Mouse (Mus musculus) forebrain, embryonic 15.5 days (tissue): Measurements from ENCODE around the gene Tmem54. TPM values are rescaled to one million over a fixed set of nuclear protein-coding genes. Genes with fewer than 3 reads are reported as not detected.

Source experiments
- ATAC-seq: fragments of 200-750 bp; cut with Nextera tagmentation; replicated peaks from 2 replicates; pipeline ENCODE4 v1.8.0; 2017; ENCODE audit warnings: mild to moderate bottlenecking, moderate TSS enrichment, moderate library complexity
- H3K27ac ChIP-seq: fragments of 300-500 bp; sonication (generic); replicated peaks from 2 replicates; pipeline ENCODE4 v1.5.1; 2015; ENCODE audit warnings: mild to moderate bottlenecking, inconsistent platforms
- H3K27me3 ChIP-seq: fragments of 300-500 bp; sonication (generic); 2 replicates; pipeline ENCODE4 v1.6.1; 2015; ENCODE audit warnings: inconsistent platforms
- H3K36me3 ChIP-seq: fragments of 300-500 bp; sonication (generic); 2 replicates; pipeline ENCODE4 v1.6.1; 2015; ENCODE audit warnings: mild to moderate bottlenecking, inconsistent platforms
- H3K4me1 ChIP-seq: fragments of 300-500 bp; sonication (generic); 2 replicates; pipeline ENCODE4 v1.6.1; 2015; ENCODE audit warnings: inconsistent platforms
- H3K4me2 ChIP-seq: fragments of 300-500 bp; sonication (generic); replicated peaks from 2 replicates; pipeline ENCODE4 v1.6.1; 2015; ENCODE audit warnings: mild to moderate bottlenecking, inconsistent platforms
- H3K4me3 ChIP-seq: fragments of 300-500 bp; sonication (generic); 2 replicates; pipeline ENCODE4 v1.5.1; 2015; ENCODE audit warnings: mild to moderate bottlenecking, inconsistent platforms
- H3K9ac ChIP-seq: fragments of 300-500 bp; sonication (generic); replicated peaks from 2 replicates; pipeline ENCODE4 v1.6.1; 2015; ENCODE audit warnings: mild to moderate bottlenecking, inconsistent platforms
- H3K9me3 ChIP-seq: fragments of 300-500 bp; sonication (generic); 2 replicates; pipeline ENCODE4 v1.6.1; 2016; ENCODE audit warnings: inconsistent platforms
- WGBS: fragments of 180-500 bp; shearing (Covaris S2); methylation state at CpG from one replicate; pipeline ENCODE4 v1.1.7; 2015; ENCODE audit warnings: mixed read lengths; 5-methylcytosine and 5-hydroxymethylcytosine counted together
- polyA plus RNA-seq: library from polyadenylated mRNA; unstranded; fragments of >200 nt; fragmentation: Nextera tagmentation; extraction: Ambion mirVana; gene quantifications from 2 replicates; pipeline ENCODE4 v1.2.1, GENCODE M21; 2015

The Tmem54 gene
- polyA plus RNA-seq, 1 experiment from 2014 or later: not detected

GRCm38 (mm10) chr4:129136189-129136578, 30.8 kb downstream of the Tmem54 start:
- ATAC-seq: 0 out of 2 replicates have a peak, but pooled peaks have one; percentile 47
- H3K4me3 ChIP-seq: peak overlapping the region; percentile 54
- WGBS: 29% methylated on average over 9 of the region's 9 CpGs
- H3K27me3 ChIP-seq: peaks cover 22% of the 10 kb centered on the region
- H3K4me1 ChIP-seq: peaks cover 16% of the 10 kb centered on the region
- peak overlapping the region; percentile 92 for H3K4me2 ChIP-seq
- H3K36me3 ChIP-seq: no peaks in the 10 kb centered on the region
- H3K9ac ChIP-seq: peak overlapping the region; percentile 67; the same call in 1 of the 2 replicates
- no peaks in the 10 kb centered on the region for H3K9me3 ChIP-seq
- no peak overlapping the region for H3K27ac ChIP-seq

- H3K4me3 ChIP-seq: peak within 1 kb of the TSS; percentile 54
- H3K4me1 ChIP-seq: peaks cover 19% of the 10 kb centered on the region
- peak within 1 kb of the TSS; percentile 67 for H3K9ac ChIP-seq
- 2% methylated on average over 30 of the region's 80 CpGs for WGBS
- peak within 1 kb of the TSS; percentile 92 for H3K4me2 ChIP-seq
- no peaks in the 10 kb centered on the region for H3K9me3 ChIP-seq
- ATAC-seq: 0 out of 2 replicates have a peak, but pooled peaks have one; percentile 7
- no peak within 1 kb of the TSS for H3K27ac ChIP-seq
- H3K36me3 ChIP-seq: no peaks in the 10 kb centered on the region
- peaks cover 22% of the 10 kb centered on the region for H3K27me3 ChIP-seq
These were observed 31.4 kb downstream of the Tmem54 start, which contains the start of gene Fndc5 for GRCm38 (mm10) chr4:129136579-129137391. Gene Fndc5 (plus strand): TSS chr4:129136999.

GRCm38 (mm10) chr4:129137392-129138321, 32.3 kb downstream of the Tmem54 start:
- peaks cover 24% of the 10 kb centered on the region for H3K4me1 ChIP-seq
- peaks cover 21% of the 10 kb centered on the region for H3K27me3 ChIP-seq
- H3K36me3 ChIP-seq: no peaks in the 10 kb centered on the region
- peak overlapping the region; percentile 92 for H3K4me2 ChIP-seq
- H3K9me3 ChIP-seq: no peaks in the 10 kb centered on the region
- WGBS: 47% methylated on average over 14 of the region's 14 CpGs
- ATAC-seq: no peak
- H3K27ac ChIP-seq: no peak overlapping the region
- H3K9ac ChIP-seq: peak overlapping the region; percentile 67; the same call in 1 of the 2 replicates
- H3K4me3 ChIP-seq: peak overlapping the region; percentile 54

GRCm38 (mm10) chr4:129139642-129140041, 34.3 kb downstream of the Tmem54 start:
- H3K9ac ChIP-seq: no peak overlapping the region
- H3K27ac ChIP-seq: no peak overlapping the region
- H3K4me2 ChIP-seq: no peak overlapping the region
- no peaks in the 10 kb centered on the region for H3K9me3 ChIP-seq
- ATAC-seq: no peak
- H3K4me3 ChIP-seq: no peak overlapping the region
- peaks cover 20% of the 10 kb centered on the region for H3K27me3 ChIP-seq
- peaks cover 35% of the 10 kb centered on the region for H3K4me1 ChIP-seq
- 93% methylated on average over 5 of the region's 5 CpGs for WGBS
- H3K36me3 ChIP-seq: no peaks in the 10 kb centered on the region

- no peak overlapping the region for H3K9ac ChIP-seq
- ATAC-seq: no peak
- WGBS: 87% methylated on average over 4 of the region's 4 CpGs
- H3K27ac ChIP-seq: no peak overlapping the region
- H3K4me3 ChIP-seq: no peak overlapping the region
- H3K4me1 ChIP-seq: peaks cover 43% of the 10 kb centered on the region
- peaks cover 14% of the 10 kb centered on the region for H3K27me3 ChIP-seq
- H3K9me3 ChIP-seq: no peaks in the 10 kb centered on the region
- H3K4me2 ChIP-seq: no peak overlapping the region
- no peaks in the 10 kb centered on the region for H3K36me3 ChIP-seq
These were observed 35.5 kb downstream of the Tmem54 start for GRCm38 (mm10) chr4:129140808-129141207.

GRCm38 (mm10) chr4:129141560-129142438, 36.5 kb downstream of the Tmem54 start:
- ATAC-seq: no peak
- WGBS: 69% methylated on average over 17 of the region's 17 CpGs
- H3K9ac ChIP-seq: no peak overlapping the region
- H3K27me3 ChIP-seq: peaks cover 11% of the 10 kb centered on the region; the same call in 1 of the 2 replicates
- no peaks in the 10 kb centered on the region for H3K36me3 ChIP-seq
- H3K27ac ChIP-seq: no peak overlapping the region
- H3K9me3 ChIP-seq: no peaks in the 10 kb centered on the region
- peaks cover 38% of the 10 kb centered on the region for H3K4me1 ChIP-seq
- no peak overlapping the region for H3K4me3 ChIP-seq
- no peak overlapping the region for H3K4me2 ChIP-seq

DNA sequence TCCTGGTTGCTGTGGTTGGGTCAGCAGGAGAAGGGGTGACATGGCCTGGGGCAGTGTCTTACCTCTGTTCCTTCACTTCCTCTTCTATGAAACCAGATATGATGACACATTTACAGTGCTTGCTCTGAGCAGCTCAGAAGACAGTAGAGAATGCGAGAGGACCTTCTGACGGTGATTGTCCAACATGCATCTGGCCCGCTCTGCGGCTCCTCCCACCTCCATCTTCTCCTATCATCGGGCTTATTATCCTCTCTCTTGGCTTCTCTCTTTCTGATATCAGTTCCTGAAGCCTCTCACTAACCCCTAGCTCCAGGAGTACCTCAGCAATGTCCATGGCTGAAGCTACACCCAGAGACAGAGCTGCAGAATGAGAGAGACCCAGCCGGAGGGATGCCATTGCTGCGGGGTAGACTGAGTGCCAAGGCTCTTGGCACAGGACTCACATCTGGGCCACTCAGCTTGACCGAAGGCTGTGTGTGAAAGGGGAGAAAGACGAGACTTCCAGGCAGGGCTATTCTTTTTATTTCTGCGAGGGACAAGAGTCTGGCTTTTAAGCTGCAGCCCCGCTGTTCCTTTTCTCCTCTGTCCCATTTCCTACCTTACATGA, 37.2 kb downstream of the Tmem54 start:
- Histone ChIP-seq H3K4me3 (no peak overlapping the region), H3K4me2 (no peak overlapping the region), H3K9ac (no peak overlapping the region), H3K27me3 (peaks cover 6% of the 10 kb centered on the region; the same call in 1 of the 2 replicates), H3K27ac (no peak overlapping the region), H3K36me3 (no peaks in the 10 kb centered on the region), H3K4me1 (peaks cover 37% of the 10 kb centered on the region), H3K9me3 (no peaks in the 10 kb centered on the region)
- ATAC-seq: no peak
- WGBS: 79% methylated on average over 11 of the region's 11 CpGs

DNA sequence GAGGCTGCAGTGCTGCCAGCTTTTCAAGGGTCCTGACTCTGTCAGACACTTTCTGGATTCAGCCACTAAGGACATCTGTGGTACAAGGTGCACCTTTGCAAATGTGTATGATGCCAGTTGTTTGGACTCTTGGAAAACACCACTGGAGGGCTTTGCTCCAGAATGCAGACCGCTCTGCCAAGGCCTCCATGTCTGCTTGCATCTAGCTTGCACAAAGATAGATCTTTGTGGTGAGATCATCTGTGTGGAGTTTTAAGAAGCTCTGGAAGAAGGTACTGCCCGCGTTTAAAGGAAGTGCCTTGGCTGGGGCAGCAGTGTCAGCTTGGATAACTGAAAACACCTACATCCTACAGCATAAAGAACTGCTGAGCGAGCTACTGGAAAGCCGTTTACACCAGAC, 38.2 kb downstream of the Tmem54 start:
- no peak for ATAC-seq
- Histone ChIP-seq H3K27ac (0 out of 2 replicates have a peak overlapping the region, but pooled peaks have one; percentile 86), H3K4me3 (no peak overlapping the region), H3K27me3 (no peaks in the 10 kb centered on the region), H3K4me1 (peaks cover 45% of the 10 kb centered on the region), H3K4me2 (no peak overlapping the region), H3K9ac (no peak overlapping the region), H3K9me3 (no peaks in the 10 kb centered on the region), H3K36me3 (no peaks in the 10 kb centered on the region)
- WGBS: 86% methylated on average over 5 of the region's 5 CpGs

DNA sequence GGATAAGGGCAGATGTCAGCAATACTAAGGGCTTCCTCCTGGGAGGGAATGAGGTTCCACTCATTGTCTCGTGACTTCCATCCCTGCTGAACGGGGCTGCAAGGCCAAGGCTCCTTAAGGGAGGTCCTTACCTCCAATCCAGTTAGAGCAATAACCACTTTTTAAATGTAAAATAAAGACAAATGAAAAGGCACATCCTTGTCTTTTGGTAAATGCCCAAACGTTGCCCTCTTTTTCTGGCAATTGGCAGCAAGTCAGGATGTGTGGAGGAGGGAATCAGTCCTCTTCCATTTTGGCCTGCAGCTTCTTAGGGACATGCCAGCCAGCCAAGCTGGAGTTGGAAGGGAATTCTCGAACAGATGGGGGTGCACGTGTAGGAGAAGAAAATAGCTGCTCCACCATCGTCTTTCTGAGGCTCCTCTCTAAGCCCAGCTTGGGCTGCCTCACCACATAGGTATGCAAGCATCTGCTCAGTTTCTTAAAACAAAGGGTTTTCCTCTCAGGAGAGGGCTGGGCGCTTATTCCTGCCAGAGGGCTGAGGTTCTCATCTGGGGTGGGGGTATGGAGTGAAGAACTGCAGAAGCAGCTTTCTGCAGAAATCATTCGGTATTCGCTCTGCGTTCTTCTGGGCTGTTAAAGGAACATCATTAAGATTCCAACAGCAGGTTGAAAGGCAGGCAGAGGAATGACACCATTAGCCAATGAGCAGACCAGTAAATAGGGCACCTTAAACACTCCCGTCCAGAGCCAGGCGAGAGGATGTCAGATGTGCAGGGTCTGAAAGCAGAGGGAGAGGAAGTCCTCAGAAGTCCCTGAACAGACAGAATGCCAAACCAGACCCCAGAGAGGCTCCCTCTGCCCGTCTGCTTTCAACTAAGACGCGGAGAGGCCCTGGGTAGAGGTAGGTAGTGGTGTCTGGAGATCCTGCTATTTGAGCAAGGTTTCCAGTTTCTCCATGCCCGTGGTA, 39.3 kb downstream of the Tmem54 start:
- H3K4me2 ChIP-seq: peak overlapping the region; percentile 14
- peaks cover 6% of the 10 kb centered on the region; the same call in 1 of the 2 replicates for H3K36me3 ChIP-seq
- H3K4me1 ChIP-seq: peaks cover 47% of the 10 kb centered on the region
- WGBS: 36% methylated on average over 16 of the region's 16 CpGs
- ATAC-seq: peak; percentile 83
- H3K27ac ChIP-seq: peak overlapping the region; percentile 86
- no peaks in the 10 kb centered on the region for H3K27me3 ChIP-seq
- no peak overlapping the region for H3K9ac ChIP-seq
- no peaks in the 10 kb centered on the region for H3K9me3 ChIP-seq
- no peak overlapping the region for H3K4me3 ChIP-seq

- H3K27ac ChIP-seq: peak overlapping the region; percentile 86
- no peak for ATAC-seq
- no peaks in the 10 kb centered on the region for H3K27me3 ChIP-seq
- no peak overlapping the region for H3K4me3 ChIP-seq
- H3K4me1 ChIP-seq: peaks cover 47% of the 10 kb centered on the region
- H3K36me3 ChIP-seq: peaks cover 7% of the 10 kb centered on the region; the same call in 1 of the 2 replicates
- WGBS: 68% methylated on average over 4 of the region's 4 CpGs
- H3K4me2 ChIP-seq: no peak overlapping the region
- no peak overlapping the region for H3K9ac ChIP-seq
- H3K9me3 ChIP-seq: no peaks in the 10 kb centered on the region
These were observed 40.1 kb downstream of the Tmem54 start for GRCm38 (mm10) chr4:129145411-129145810.
